Mouse (Mus musculus): ENCODE results near the gene Retreg1. TPM values are rescaled to one million over a fixed set of nuclear protein-coding genes. Genes with fewer than 3 reads are reported as not detected.

The Retreg1 gene
- polyA plus RNA-seq, 1 experiment from 2014 or later = 8.2 TPM

- Histone ChIP-seq H3K9me3 (ENCODE audit: control insufficient read depth, low read length) (no peaks in the 10 kb centered on the region), H3K27me3 (replicated peaks; ENCODE audit: control insufficient read depth, insufficient read depth, low read length) (no peaks in the 10 kb centered on the region), H3K36me3 (ENCODE audit: control insufficient read depth, insufficient read depth) (peaks cover 14% of the 10 kb centered on the region), H3K4me2 (ENCODE audit: low read length) (no peak overlapping the region), H3K4me3 (replicated peaks; ENCODE audit: low read length) (no peak overlapping the region), H3K4me1 (replicated peaks; ENCODE audit: control insufficient read depth, insufficient read depth, low read length) (peaks cover 5% of the 10 kb centered on the region; the same call in 1 of the 2 replicates), H3K9ac (replicated peaks; ENCODE audit: low read depth, low read length) (no peak overlapping the region), H3K27ac (ENCODE audit: low read length) (no peak overlapping the region)
- 86% methylated on average over 21 of the region's 21 CpGs for WGBS
- ATAC-seq = peak; percentile 29; the same call in 1 of the 2 replicates
These were observed 37.5 kb upstream of the Retreg1 start for GRCm38 (mm10) chr15:25805336-25806110.

GRCm38 (mm10) chr15:25806363-25806762 lies 36.6 kb upstream of the Retreg1 start:
- peaks cover 14% of the 10 kb centered on the region for H3K36me3 ChIP-seq (ENCODE audit: control insufficient read depth, insufficient read depth)
- no peak for ATAC-seq

DNA sequence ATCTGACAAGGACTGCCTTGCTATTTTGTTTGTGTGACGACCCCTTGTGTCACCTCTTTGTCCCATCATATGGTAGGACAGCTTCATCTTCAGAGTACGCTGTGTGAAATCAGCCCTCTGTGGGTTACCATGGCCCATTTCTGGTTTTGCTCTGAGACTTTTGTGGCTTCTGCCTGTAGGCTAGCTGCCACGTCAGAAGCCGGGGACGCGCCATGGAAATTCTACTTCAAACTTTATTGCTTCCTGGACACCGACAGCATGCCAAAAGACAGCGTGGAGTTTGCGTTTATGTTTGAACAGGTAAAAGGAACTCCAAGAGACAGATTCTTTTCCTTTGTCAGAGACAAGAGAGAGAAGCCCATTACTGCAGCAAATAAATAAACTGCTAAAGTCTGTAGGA lies 36.1 kb upstream of the Retreg1 start:
- ATAC-seq = no peak
- H3K36me3 ChIP-seq (ENCODE audit: control insufficient read depth, insufficient read depth) = peaks cover 14% of the 10 kb centered on the region
- WGBS = 98% methylated on average over 9 of the region's 9 CpGs

More at GRCm38 (mm10) chr15:25806363-25806762, 36.6 kb upstream of the Retreg1 start:
- no peaks in the 10 kb centered on the region for H3K27me3 ChIP-seq (replicated peaks; ENCODE audit: control insufficient read depth, insufficient read depth, low read length)
- no peak overlapping the region for H3K9ac ChIP-seq (replicated peaks; ENCODE audit: low read depth, low read length)
- 97% methylated on average over 17 of the region's 17 CpGs for WGBS
- H3K4me2 ChIP-seq (ENCODE audit: low read length) = no peak overlapping the region
- peaks cover 4% of the 10 kb centered on the region; the same call in 1 of the 2 replicates for H3K4me1 ChIP-seq (replicated peaks; ENCODE audit: control insufficient read depth, insufficient read depth, low read length)
- H3K27ac ChIP-seq (ENCODE audit: low read length) = no peak overlapping the region
- H3K4me3 ChIP-seq (replicated peaks; ENCODE audit: low read length) = no peak overlapping the region
- H3K9me3 ChIP-seq (ENCODE audit: control insufficient read depth, low read length) = no peaks in the 10 kb centered on the region

DNA sequence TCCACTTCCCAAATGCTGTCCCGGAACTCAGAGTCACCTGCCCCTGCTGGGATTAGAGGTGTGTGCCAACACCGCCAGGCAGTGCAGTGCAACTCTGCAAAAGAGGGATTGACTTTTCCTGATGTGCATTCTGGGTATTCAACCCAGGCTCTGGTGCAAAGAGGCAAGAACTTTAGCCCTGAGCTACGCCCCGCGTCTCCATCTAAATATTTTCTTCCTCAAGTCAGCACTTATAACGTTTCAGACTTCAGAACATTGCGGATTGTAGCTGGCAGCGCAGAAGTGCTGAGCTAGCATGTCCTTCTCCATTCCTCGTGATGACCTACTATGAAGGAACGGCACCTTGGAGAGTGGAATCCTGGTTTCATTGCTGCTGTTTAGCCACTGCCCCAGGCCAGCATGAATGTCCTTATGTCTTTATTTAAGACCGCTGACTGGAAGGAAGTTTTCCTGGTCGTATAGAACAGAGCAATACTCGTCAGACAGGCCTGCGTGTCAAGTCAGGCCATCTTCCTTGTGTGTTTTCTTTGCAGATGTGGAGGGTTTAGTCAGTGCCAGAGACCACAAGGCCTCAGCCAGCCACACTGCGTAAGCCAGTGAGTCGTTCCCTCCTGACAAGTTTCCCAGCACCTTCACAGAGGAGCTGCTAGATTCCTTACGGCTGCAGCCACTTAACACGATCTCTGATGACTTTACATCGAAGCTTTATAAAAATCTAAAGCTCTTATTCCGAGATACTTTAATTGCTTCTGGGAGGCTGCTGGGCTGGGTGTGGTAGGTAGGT lies 34.1 kb upstream of the Retreg1 start:
- no peaks in the 10 kb centered on the region for H3K4me1 ChIP-seq (replicated peaks; ENCODE audit: control insufficient read depth, insufficient read depth, low read length)
- peaks cover 17% of the 10 kb centered on the region for H3K36me3 ChIP-seq (ENCODE audit: control insufficient read depth, insufficient read depth)
- H3K27ac ChIP-seq (ENCODE audit: low read length) = no peak overlapping the region
- H3K4me3 ChIP-seq (replicated peaks; ENCODE audit: low read length) = no peak overlapping the region
- H3K4me2 ChIP-seq (ENCODE audit: low read length) = no peak overlapping the region
- H3K27me3 ChIP-seq (replicated peaks; ENCODE audit: control insufficient read depth, insufficient read depth, low read length) = no peaks in the 10 kb centered on the region
- H3K9me3 ChIP-seq (ENCODE audit: control insufficient read depth, low read length) = no peaks in the 10 kb centered on the region
- H3K9ac ChIP-seq (replicated peaks; ENCODE audit: low read depth, low read length) = no peak overlapping the region
- no peak for ATAC-seq
- 88% methylated on average over 20 of the region's 20 CpGs for WGBS

More for the DNA sequence above, 36.1 kb upstream of the Retreg1 start:
- no peaks in the 10 kb centered on the region for H3K27me3 ChIP-seq (replicated peaks; ENCODE audit: control insufficient read depth, insufficient read depth, low read length)
- H3K27ac ChIP-seq (ENCODE audit: low read length) = no peak overlapping the region
- no peak overlapping the region for H3K9ac ChIP-seq (replicated peaks; ENCODE audit: low read depth, low read length)
- H3K4me2 ChIP-seq (ENCODE audit: low read length) = no peak overlapping the region
- H3K4me3 ChIP-seq (replicated peaks; ENCODE audit: low read length) = no peak overlapping the region
- no peaks in the 10 kb centered on the region for H3K4me1 ChIP-seq (replicated peaks; ENCODE audit: control insufficient read depth, insufficient read depth, low read length)
- no peaks in the 10 kb centered on the region for H3K9me3 ChIP-seq (ENCODE audit: control insufficient read depth, low read length)

GRCm38 (mm10) chr15:25809669-25810068 lies 33.3 kb upstream of the Retreg1 start:
- Histone ChIP-seq H3K27ac (ENCODE audit: low read length) (no peak overlapping the region), H3K4me1 (replicated peaks; ENCODE audit: control insufficient read depth, insufficient read depth, low read length) (no peaks in the 10 kb centered on the region), H3K9me3 (ENCODE audit: control insufficient read depth, low read length) (peaks cover 3% of the 10 kb centered on the region; the same call in 1 of the 2 replicates), H3K4me3 (replicated peaks; ENCODE audit: low read length) (no peak overlapping the region), H3K27me3 (replicated peaks; ENCODE audit: control insufficient read depth, insufficient read depth, low read length) (no peaks in the 10 kb centered on the region), H3K36me3 (ENCODE audit: control insufficient read depth, insufficient read depth) (peaks cover 14% of the 10 kb centered on the region), H3K9ac (replicated peaks; ENCODE audit: low read depth, low read length) (no peak overlapping the region), H3K4me2 (ENCODE audit: low read length) (no peak overlapping the region)
- 89% methylated on average over 6 of the region's 6 CpGs for WGBS
- ATAC-seq = no peak

GRCm38 (mm10) chr15:25811834-25812250 lies 31.1 kb upstream of the Retreg1 start:
- H3K4me1 ChIP-seq (replicated peaks; ENCODE audit: control insufficient read depth, insufficient read depth, low read length) = no peaks in the 10 kb centered on the region
- peaks cover 13% of the 10 kb centered on the region for H3K36me3 ChIP-seq (ENCODE audit: control insufficient read depth, insufficient read depth)
- H3K4me2 ChIP-seq (ENCODE audit: low read length) = no peak overlapping the region
- no peak overlapping the region for H3K4me3 ChIP-seq (replicated peaks; ENCODE audit: low read length)
- ATAC-seq = no peak
- 92% methylated on average over 11 of the region's 11 CpGs for WGBS
- no peak overlapping the region for H3K27ac ChIP-seq (ENCODE audit: low read length)
- H3K9ac ChIP-seq (replicated peaks; ENCODE audit: low read depth, low read length) = no peak overlapping the region
- H3K27me3 ChIP-seq (replicated peaks; ENCODE audit: control insufficient read depth, insufficient read depth, low read length) = no peaks in the 10 kb centered on the region
- H3K9me3 ChIP-seq (ENCODE audit: control insufficient read depth, low read length) = peaks cover 12% of the 10 kb centered on the region

- no peak for ATAC-seq
- Histone ChIP-seq H3K4me2 (ENCODE audit: low read length) (no peak overlapping the region), H3K27me3 (replicated peaks; ENCODE audit: control insufficient read depth, insufficient read depth, low read length) (no peaks in the 10 kb centered on the region), H3K9ac (replicated peaks; ENCODE audit: low read depth, low read length) (no peak overlapping the region), H3K9me3 (ENCODE audit: control insufficient read depth, low read length) (peaks cover 12% of the 10 kb centered on the region), H3K4me3 (replicated peaks; ENCODE audit: low read length) (no peak overlapping the region), H3K36me3 (ENCODE audit: control insufficient read depth, insufficient read depth) (peaks cover 9% of the 10 kb centered on the region), H3K4me1 (replicated peaks; ENCODE audit: control insufficient read depth, insufficient read depth, low read length) (no peaks in the 10 kb centered on the region), H3K27ac (ENCODE audit: low read length) (no peak overlapping the region)
- WGBS = 77% methylated on average over 12 of the region's 12 CpGs
These were observed 30.5 kb upstream of the Retreg1 start for GRCm38 (mm10) chr15:25812479-25812878.

DNA sequence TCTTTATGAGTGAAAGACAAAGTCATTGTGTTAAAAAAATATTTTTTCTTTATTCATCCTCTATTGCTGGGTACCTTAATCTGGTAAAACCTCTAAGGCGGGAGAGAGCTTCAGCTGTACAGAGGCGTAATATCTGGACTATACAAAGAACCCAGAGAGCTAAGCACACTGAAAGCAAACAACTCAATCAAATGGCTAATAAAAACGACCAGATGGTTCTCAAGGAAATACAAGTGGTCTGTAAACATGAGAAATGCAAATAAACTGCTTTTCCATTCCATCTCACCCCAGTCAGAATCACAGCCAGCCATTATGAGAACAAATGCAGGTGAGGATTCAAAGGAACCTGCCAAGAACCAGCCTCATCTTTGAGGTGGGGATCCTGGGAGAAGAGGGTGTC lies 28.4 kb upstream of the Retreg1 start:
- Histone ChIP-seq H3K4me3 (replicated peaks; ENCODE audit: low read length) (no peak overlapping the region), H3K9me3 (ENCODE audit: control insufficient read depth, low read length) (peaks cover 12% of the 10 kb centered on the region), H3K27me3 (replicated peaks; ENCODE audit: control insufficient read depth, insufficient read depth, low read length) (no peaks in the 10 kb centered on the region), H3K4me1 (replicated peaks; ENCODE audit: control insufficient read depth, insufficient read depth, low read length) (no peaks in the 10 kb centered on the region), H3K9ac (replicated peaks; ENCODE audit: low read depth, low read length) (no peak overlapping the region), H3K36me3 (ENCODE audit: control insufficient read depth, insufficient read depth) (peaks cover 5% of the 10 kb centered on the region), H3K27ac (ENCODE audit: low read length) (no peak overlapping the region), H3K4me2 (ENCODE audit: low read length) (no peak overlapping the region)
- no peak for ATAC-seq
- 64% methylated on average over 3 of the region's 3 CpGs for WGBS

DNA sequence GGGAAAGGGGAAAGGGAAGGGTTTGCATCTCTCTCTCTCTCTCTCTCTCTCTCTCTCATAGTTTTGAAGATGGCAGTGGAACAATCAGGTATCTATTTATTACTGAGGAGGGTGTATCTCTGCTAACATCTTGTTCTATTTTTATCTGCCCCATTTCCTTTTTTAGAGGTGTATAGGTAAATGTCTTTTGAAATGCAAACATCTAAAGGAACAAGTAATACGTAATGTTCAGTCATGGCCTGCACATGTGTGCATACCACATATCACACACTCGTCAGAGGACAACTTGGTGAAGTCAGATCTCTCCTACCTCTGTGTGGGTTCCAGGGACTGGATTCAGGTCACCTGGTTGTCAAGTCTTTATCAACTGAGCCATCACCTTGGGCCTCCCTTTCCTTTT lies 25.8 kb upstream of the Retreg1 start:
- H3K27ac ChIP-seq (ENCODE audit: low read length) = no peak overlapping the region
- H3K4me2 ChIP-seq (ENCODE audit: low read length) = no peak overlapping the region
- peaks cover 2% of the 10 kb centered on the region for H3K36me3 ChIP-seq (ENCODE audit: control insufficient read depth, insufficient read depth)
- H3K9me3 ChIP-seq (ENCODE audit: control insufficient read depth, low read length) = peaks cover 12% of the 10 kb centered on the region
- no peak overlapping the region for H3K9ac ChIP-seq (replicated peaks; ENCODE audit: low read depth, low read length)
- ATAC-seq = no peak
- H3K4me1 ChIP-seq (replicated peaks; ENCODE audit: control insufficient read depth, insufficient read depth, low read length) = no peaks in the 10 kb centered on the region
- H3K27me3 ChIP-seq (replicated peaks; ENCODE audit: control insufficient read depth, insufficient read depth, low read length) = no peaks in the 10 kb centered on the region
- WGBS = 92% methylated on average over 2 of the region's 2 CpGs
- H3K4me3 ChIP-seq (replicated peaks; ENCODE audit: low read length) = no peak overlapping the region
